Mouse (Mus musculus): ENCODE measurements at regions not wholly inside any gene's neighbourhood (a gene's known extent, or its start where the extent isn't known, plus 50 kb on each side); places are given as distances from the start of the nearest gene placed in this dataset.

- no peak overlapping the region for H3K4me2 ChIP-seq (ENCODE audit: low read length)
- H3K4me3 ChIP-seq (ENCODE audit: low read depth, low read length), result no peak overlapping the region
- ATAC-seq (replicated peaks; ENCODE audit: low FRiP score, low TSS enrichment, low read depth) (no peak), DNase-seq (ENCODE audit: low spot score) (no peak)
- H3K4me1 ChIP-seq (replicated peaks; ENCODE audit: control insufficient read depth, insufficient read depth, low read length), result no peaks in the 10 kb centered on the region
- no peak overlapping the region for H3K9ac ChIP-seq (ENCODE audit: low read length)
- no peaks in the 10 kb centered on the region for H3K36me3 ChIP-seq (ENCODE audit: control insufficient read depth, insufficient read depth, low read length)
- H3K27ac ChIP-seq (ENCODE audit: low read depth), result no peak overlapping the region
- WGBS, result 67% methylated on average over 4 of the region's 4 CpGs
- H3K9me3 ChIP-seq (ENCODE audit: control insufficient read depth, low read length), result no peaks in the 10 kb centered on the region
- H3K27me3 ChIP-seq (replicated peaks; ENCODE audit: control insufficient read depth, insufficient read depth, low read length), result no peaks in the 10 kb centered on the region
Measured at GRCm38 (mm10) chr11:32994391-32994790, 152.8 kb downstream of the Fgf18 start.

DNA sequence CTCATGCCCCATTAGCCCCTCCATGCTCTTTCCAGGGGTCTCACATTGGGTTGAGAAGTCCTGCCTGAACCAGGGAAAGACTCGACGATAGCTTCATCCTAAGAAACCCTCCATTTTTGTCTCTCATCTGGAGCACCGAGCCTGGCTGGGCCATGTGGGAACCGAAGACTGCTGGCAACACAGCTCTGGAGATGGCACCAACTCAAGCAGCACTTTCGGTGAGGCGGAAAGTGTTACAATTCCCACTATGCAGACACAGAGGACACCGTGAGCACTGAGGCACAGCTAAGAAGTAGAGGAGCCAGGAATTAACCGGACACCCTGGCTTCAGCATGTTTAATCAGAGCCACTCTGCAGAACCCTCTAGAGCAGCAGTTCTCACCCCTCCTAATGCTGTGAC lies 153.8 kb downstream of the Fgf18 start:
- 87% methylated on average over 8 of the region's 8 CpGs for WGBS
- ATAC-seq (replicated peaks; ENCODE audit: low FRiP score, low TSS enrichment, low read depth), result no peak

DNA sequence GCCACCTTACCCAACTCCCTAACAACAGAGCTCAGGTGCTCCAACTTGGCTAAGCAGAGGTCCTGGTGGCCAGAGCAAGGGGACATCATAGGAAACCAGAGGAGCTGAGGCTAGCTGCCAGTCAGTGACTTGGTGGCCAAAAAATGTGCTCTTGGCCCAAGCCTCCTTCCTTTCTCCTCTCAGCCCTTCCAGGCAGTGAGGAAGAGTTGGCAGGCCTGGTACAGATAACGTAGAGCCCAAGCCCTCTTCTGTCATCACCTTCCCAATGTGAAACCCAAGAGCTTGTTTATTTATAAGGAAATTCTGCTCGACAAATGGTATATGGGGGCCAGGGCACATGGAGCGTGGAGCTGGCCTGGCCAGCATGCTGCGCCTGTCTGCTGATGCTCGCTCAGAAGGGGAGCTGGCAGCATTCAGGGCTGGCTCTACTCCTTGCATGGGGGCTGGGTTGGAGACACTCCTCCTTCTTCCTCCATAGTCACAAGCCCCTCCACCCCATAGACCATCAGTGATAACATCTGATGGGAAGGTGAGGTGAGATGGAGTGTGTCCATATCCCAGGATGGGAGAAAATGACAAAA lies 156.1 kb downstream of the Fgf18 start:
- DNase-seq (ENCODE audit: low spot score) (no peak), ATAC-seq (replicated peaks; ENCODE audit: low FRiP score, low TSS enrichment, low read depth) (no peak)
- H3K4me1 ChIP-seq (replicated peaks; ENCODE audit: control insufficient read depth, insufficient read depth, low read length), result no peaks in the 10 kb centered on the region
- H3K4me3 ChIP-seq (ENCODE audit: low read depth, low read length), result no peak overlapping the region
- H3K36me3 ChIP-seq (ENCODE audit: control insufficient read depth, insufficient read depth, low read length), result no peaks in the 10 kb centered on the region
- no peak overlapping the region for H3K27ac ChIP-seq (ENCODE audit: low read depth)
- H3K4me2 ChIP-seq (ENCODE audit: low read length), result no peak overlapping the region
- H3K27me3 ChIP-seq (replicated peaks; ENCODE audit: control insufficient read depth, insufficient read depth, low read length), result no peaks in the 10 kb centered on the region
- 72% methylated on average over 5 of the region's 5 CpGs for WGBS
- H3K9me3 ChIP-seq (ENCODE audit: control insufficient read depth, low read length), result no peaks in the 10 kb centered on the region
- no peak overlapping the region for H3K9ac ChIP-seq (ENCODE audit: low read length)

More for the DNA sequence above, 153.8 kb downstream of the Fgf18 start:
- Histone ChIP-seq H3K27me3 (replicated peaks; ENCODE audit: control insufficient read depth, insufficient read depth, low read length) (no peaks in the 10 kb centered on the region), H3K36me3 (ENCODE audit: control insufficient read depth, insufficient read depth, low read length) (no peaks in the 10 kb centered on the region), H3K27ac (ENCODE audit: low read depth) (no peak overlapping the region), H3K9me3 (ENCODE audit: control insufficient read depth, low read length) (no peaks in the 10 kb centered on the region), H3K4me3 (ENCODE audit: low read depth, low read length) (no peak overlapping the region), H3K4me2 (ENCODE audit: low read length) (no peak overlapping the region), H3K9ac (ENCODE audit: low read length) (no peak overlapping the region), H3K4me1 (replicated peaks; ENCODE audit: control insufficient read depth, insufficient read depth, low read length) (no peaks in the 10 kb centered on the region)
- no peak for DNase-seq (ENCODE audit: low spot score)

DNA sequence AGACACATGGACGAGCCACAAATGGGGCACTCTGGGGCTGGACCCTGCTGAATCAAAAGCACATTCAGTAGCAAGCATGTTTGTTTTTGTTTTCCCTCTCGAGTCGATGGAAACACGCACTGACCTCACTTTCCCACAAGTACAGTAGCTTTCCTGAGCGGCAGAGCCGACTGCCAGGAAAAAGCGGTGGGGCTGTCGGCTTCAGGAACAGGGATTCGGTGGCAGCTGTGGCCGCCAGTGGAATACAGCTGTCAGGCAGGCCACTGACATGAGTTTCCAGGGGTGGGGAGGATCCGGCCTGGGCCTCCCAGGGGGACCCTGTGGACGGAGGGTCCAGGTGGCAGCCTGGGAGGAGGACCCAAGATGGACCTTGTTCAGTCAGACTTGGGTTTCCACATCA lies 157.0 kb downstream of the Fgf18 start:
- Histone ChIP-seq H3K9ac (ENCODE audit: low read length) (no peak overlapping the region), H3K27me3 (replicated peaks; ENCODE audit: control insufficient read depth, insufficient read depth, low read length) (no peaks in the 10 kb centered on the region), H3K9me3 (ENCODE audit: control insufficient read depth, low read length) (no peaks in the 10 kb centered on the region), H3K4me1 (replicated peaks; ENCODE audit: control insufficient read depth, insufficient read depth, low read length) (no peaks in the 10 kb centered on the region), H3K36me3 (ENCODE audit: control insufficient read depth, insufficient read depth, low read length) (no peaks in the 10 kb centered on the region), H3K4me3 (ENCODE audit: low read depth, low read length) (no peak overlapping the region), H3K4me2 (ENCODE audit: low read length) (no peak overlapping the region), H3K27ac (ENCODE audit: low read depth) (no peak overlapping the region)
- DNase-seq (ENCODE audit: low spot score) (no peak), ATAC-seq (replicated peaks; ENCODE audit: low FRiP score, low TSS enrichment, low read depth) (no peak)
- 86% methylated on average over 12 of the region's 12 CpGs for WGBS

- no peak for DNase-seq (ENCODE audit: low spot score)
- Histone ChIP-seq H3K9ac (ENCODE audit: low read length) (no peak overlapping the region), H3K4me2 (ENCODE audit: low read length) (no peak overlapping the region), H3K4me1 (replicated peaks; ENCODE audit: control insufficient read depth, insufficient read depth, low read length) (no peaks in the 10 kb centered on the region), H3K4me3 (ENCODE audit: low read depth, low read length) (no peak overlapping the region), H3K9me3 (ENCODE audit: control insufficient read depth, low read length) (no peaks in the 10 kb centered on the region), H3K27me3 (replicated peaks; ENCODE audit: control insufficient read depth, insufficient read depth, low read length) (no peaks in the 10 kb centered on the region), H3K36me3 (ENCODE audit: control insufficient read depth, insufficient read depth, low read length) (no peaks in the 10 kb centered on the region), H3K27ac (ENCODE audit: low read depth) (no peak overlapping the region)
- 89% methylated on average over 7 of the region's 7 CpGs for WGBS
- ATAC-seq (replicated peaks; ENCODE audit: low FRiP score, low TSS enrichment, low read depth), result no peak
Measured at GRCm38 (mm10) chr11:32978899-32979298, 154.5 kb upstream of the Smim23 start.

- no peak overlapping the region for H3K27ac ChIP-seq (ENCODE audit: low read depth)
- H3K9ac ChIP-seq (ENCODE audit: low read length), result no peak overlapping the region
- no peaks in the 10 kb centered on the region for H3K4me1 ChIP-seq (replicated peaks; ENCODE audit: control insufficient read depth, insufficient read depth, low read length)
- ATAC-seq (replicated peaks; ENCODE audit: low FRiP score, low TSS enrichment, low read depth), result no peak
- no peaks in the 10 kb centered on the region for H3K9me3 ChIP-seq (ENCODE audit: control insufficient read depth, low read length)
- no peaks in the 10 kb centered on the region for H3K27me3 ChIP-seq (replicated peaks; ENCODE audit: control insufficient read depth, insufficient read depth, low read length)
- 90% methylated on average over 2 of the region's 2 CpGs for WGBS
- no peak overlapping the region for H3K4me3 ChIP-seq (ENCODE audit: low read depth, low read length)
- no peak overlapping the region for H3K4me2 ChIP-seq (ENCODE audit: low read length)
- H3K36me3 ChIP-seq (ENCODE audit: control insufficient read depth, insufficient read depth, low read length), result no peaks in the 10 kb centered on the region
- DNase-seq (ENCODE audit: low spot score), result no peak
Measured at GRCm38 (mm10) chr11:32976572-32976971, 152.2 kb upstream of the Smim23 start.

DNA sequence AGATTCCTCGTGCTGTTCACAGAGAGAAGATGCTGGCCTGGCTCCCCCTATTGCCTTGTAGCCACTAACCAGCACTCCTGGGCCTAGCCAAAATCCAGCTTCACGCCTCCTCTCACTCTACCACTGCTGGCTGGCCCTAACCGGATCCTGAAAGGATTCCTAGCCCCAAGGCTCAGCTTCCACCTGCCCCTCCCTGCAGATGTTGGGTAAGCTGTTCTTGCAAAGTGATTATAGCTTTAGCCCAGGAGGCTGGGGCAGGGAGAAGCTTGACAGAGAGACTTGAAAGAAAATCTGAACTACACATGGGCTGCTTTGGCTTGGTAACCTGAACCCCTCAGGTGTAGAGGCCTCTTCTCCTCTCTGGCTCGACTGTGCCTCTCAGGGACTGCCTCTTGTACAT lies 149.0 kb upstream of the Smim23 start:
- Histone ChIP-seq H3K27me3 (replicated peaks; ENCODE audit: control insufficient read depth, insufficient read depth, low read length) (no peaks in the 10 kb centered on the region), H3K4me1 (replicated peaks; ENCODE audit: control insufficient read depth, insufficient read depth, low read length) (no peaks in the 10 kb centered on the region), H3K9me3 (ENCODE audit: control insufficient read depth, low read length) (no peaks in the 10 kb centered on the region), H3K4me3 (ENCODE audit: low read depth, low read length) (no peak overlapping the region), H3K27ac (ENCODE audit: low read depth) (no peak overlapping the region), H3K9ac (ENCODE audit: low read length) (no peak overlapping the region), H3K36me3 (ENCODE audit: control insufficient read depth, insufficient read depth, low read length) (no peaks in the 10 kb centered on the region), H3K4me2 (ENCODE audit: low read length) (no peak overlapping the region)
- DNase-seq (ENCODE audit: low spot score) (no peak), ATAC-seq (replicated peaks; ENCODE audit: low FRiP score, low TSS enrichment, low read depth) (no peak)
- 70% methylated on average over 4 of the region's 4 CpGs for WGBS

- Histone ChIP-seq H3K27me3 (replicated peaks; ENCODE audit: control insufficient read depth, insufficient read depth, low read length) (no peaks in the 10 kb centered on the region), H3K4me3 (ENCODE audit: low read depth, low read length) (no peak overlapping the region), H3K27ac (ENCODE audit: low read depth) (no peak overlapping the region), H3K4me1 (replicated peaks; ENCODE audit: control insufficient read depth, insufficient read depth, low read length) (no peaks in the 10 kb centered on the region), H3K9ac (ENCODE audit: low read length) (no peak overlapping the region), H3K4me2 (ENCODE audit: low read length) (no peak overlapping the region), H3K9me3 (ENCODE audit: control insufficient read depth, low read length) (0 out of 2 replicates have a peak, but pooled peaks cover 2% of the 10 kb centered on the region), H3K36me3 (ENCODE audit: control insufficient read depth, insufficient read depth, low read length) (no peaks in the 10 kb centered on the region)
- ATAC-seq (replicated peaks; ENCODE audit: low FRiP score, low TSS enrichment, low read depth) (no peak), DNase-seq (ENCODE audit: low spot score) (no peak)
- 91% methylated on average over 2 of the region's 2 CpGs for WGBS
Measured at GRCm38 (mm10) chr11:32965418-32965817, 141.0 kb upstream of the Smim23 start.

DNA sequence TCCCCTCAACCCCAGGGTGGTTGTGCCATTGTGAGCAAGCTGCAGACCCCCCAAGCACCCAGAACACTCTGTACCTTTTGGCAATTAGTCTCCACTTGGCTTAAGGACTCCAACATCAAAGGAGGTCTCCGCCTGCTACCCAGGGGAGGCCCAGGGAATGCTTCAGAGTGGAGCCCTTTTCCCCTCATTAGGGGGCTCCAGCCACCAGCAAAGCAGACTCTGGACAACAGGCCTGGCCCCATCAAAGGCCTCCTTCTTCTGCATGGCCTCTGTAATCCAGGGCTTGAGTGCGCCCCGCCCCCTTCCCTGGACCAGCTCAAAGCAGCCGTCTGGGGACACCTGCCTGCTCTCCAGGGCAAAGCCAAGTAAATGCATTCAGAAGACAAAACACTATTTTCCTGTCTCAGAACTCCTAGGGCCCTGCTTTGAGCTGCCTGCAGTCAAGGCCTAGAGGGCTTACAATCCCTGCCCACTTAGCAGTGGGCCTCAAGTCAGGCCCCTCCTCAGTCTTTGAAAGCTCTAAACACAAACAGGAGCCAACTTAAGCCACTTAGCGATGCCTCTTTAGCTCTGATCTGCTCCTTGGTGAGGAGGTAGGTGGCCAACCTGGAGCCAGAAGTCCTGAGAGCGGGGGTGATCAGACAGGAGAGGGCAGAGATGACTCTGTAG lies 139.4 kb upstream of the Smim23 start:
- no peak for DNase-seq (ENCODE audit: low spot score)

More for the DNA sequence above, 139.4 kb upstream of the Smim23 start:
- H3K36me3 ChIP-seq (ENCODE audit: control insufficient read depth, insufficient read depth, low read length), result no peaks in the 10 kb centered on the region
- H3K27ac ChIP-seq (ENCODE audit: low read depth), result no peak overlapping the region
- H3K9ac ChIP-seq (ENCODE audit: low read length), result no peak overlapping the region
- 49% methylated on average over 6 of the region's 6 CpGs for WGBS
- H3K4me3 ChIP-seq (ENCODE audit: low read depth, low read length), result no peak overlapping the region
- H3K27me3 ChIP-seq (replicated peaks; ENCODE audit: control insufficient read depth, insufficient read depth, low read length), result no peaks in the 10 kb centered on the region
- no peak overlapping the region for H3K4me2 ChIP-seq (ENCODE audit: low read length)
- 0 out of 2 replicates have a peak, but pooled peaks cover 2% of the 10 kb centered on the region for H3K9me3 ChIP-seq (ENCODE audit: control insufficient read depth, low read length)
- H3K4me1 ChIP-seq (replicated peaks; ENCODE audit: control insufficient read depth, insufficient read depth, low read length), result no peaks in the 10 kb centered on the region
- no peak for ATAC-seq (replicated peaks; ENCODE audit: low FRiP score, low TSS enrichment, low read depth)
